Mouse (Mus musculus): ENCODE data around the gene Sim1. TPM values are rescaled to one million over a fixed set of nuclear protein-coding genes. Genes with fewer than 3 reads are reported as not detected.

Sim1 gene
- total and polyA plus RNA-seq, 3 experiments: 0.11 TPM; not detected in 2

DNA sequence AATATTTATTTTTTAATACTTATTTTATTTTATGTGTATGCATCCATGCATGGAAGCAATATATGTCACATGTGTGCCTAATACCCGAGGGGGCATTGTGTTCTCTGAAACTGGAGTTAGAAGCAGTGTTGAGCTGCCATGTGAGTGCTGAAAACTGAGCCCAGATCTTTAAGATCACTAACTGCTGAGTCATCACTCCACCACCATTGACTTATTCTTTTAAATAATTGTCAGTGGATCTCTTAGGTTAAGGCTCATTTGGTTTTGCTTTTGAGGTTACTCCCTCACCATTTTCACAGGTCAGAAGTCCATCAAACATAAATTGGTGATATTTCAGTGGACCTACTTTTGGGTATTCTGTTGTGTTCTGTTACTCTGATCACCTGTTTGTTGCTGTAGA lies 79.1 kb downstream of the Sim1 start:
- Histone ChIP-seq H3K36me3 (replicated peaks) (no peaks in the 10 kb centered on the region), H3K27me3 (ENCODE audit: insufficient read depth, low read length) (no peaks in the 10 kb centered on the region), H3K4me3 (ENCODE audit: low read depth, low read length) (no peak overlapping the region), H3K4me1 (ENCODE audit: insufficient read depth, low read depth, low read length) (no peaks in the 10 kb centered on the region), H3K9me3 (replicated peaks) (no peaks in the 10 kb centered on the region)
- no peak for TF ChIP-seq GATA2 (IDR thresholded peaks at IDR 0.05; ENCODE audit: borderline replicate concordance, low read depth, low read length)
- no peak for TF ChIP-seq GATA1 (IDR thresholded peaks at IDR 0.05; ENCODE audit: borderline replicate concordance, low read length)
- no peak for TF ChIP-seq POLR2AphosphoS5 (IDR thresholded peaks at IDR 0.05; ENCODE audit: insufficient replicate concordance, low read depth, low read length)
- no peak for TF ChIP-seq TAL1 (conservative IDR thresholded peaks at IDR 0.05; ENCODE audit: low read depth, low read length)
- no peak for TF ChIP-seq CTCF (IDR thresholded peaks at IDR 0.05; ENCODE audit: low read depth, low read length)
- DNase-seq (ENCODE audit: low spot score) (no peak), ATAC-seq (ENCODE audit: extremely low read depth, insufficient number of reproducible peaks, low FRiP score, poor library complexity, severe bottlenecking) (no peak)

DNA sequence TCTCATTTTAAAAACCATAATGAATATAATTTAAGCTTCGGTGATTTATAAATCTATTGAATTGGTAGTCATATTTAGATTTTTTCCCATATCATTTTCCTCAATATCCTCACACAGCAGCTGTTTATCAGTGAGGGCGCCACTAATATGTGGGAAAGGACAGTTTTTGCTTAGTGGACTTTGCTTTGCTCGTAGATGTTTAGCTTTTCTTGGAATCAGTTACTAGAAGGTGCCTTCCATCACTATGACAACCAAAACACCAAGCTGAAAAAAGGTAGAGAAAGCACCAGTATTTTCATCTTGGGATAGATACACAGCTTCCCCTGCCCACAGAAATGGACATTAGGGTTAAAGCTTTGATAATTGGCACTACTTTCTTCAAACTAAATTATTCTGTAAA lies 87.3 kb downstream of the Sim1 start:
- no peaks in the 10 kb centered on the region for H3K27me3 ChIP-seq (ENCODE audit: insufficient read depth, low read length)
- no peak for ATAC-seq (ENCODE audit: extremely low read depth, insufficient number of reproducible peaks, low FRiP score, poor library complexity, severe bottlenecking)
- no peaks in the 10 kb centered on the region for H3K9me3 ChIP-seq (replicated peaks)
- no peak for DNase-seq (ENCODE audit: low spot score)
- no peak overlapping the region for H3K4me3 ChIP-seq (ENCODE audit: low read depth, low read length)
- H3K36me3 ChIP-seq (replicated peaks): no peaks in the 10 kb centered on the region
- TF ChIP-seq GATA2 (IDR thresholded peaks at IDR 0.05; ENCODE audit: borderline replicate concordance, low read depth, low read length) (no peak), TAL1 (conservative IDR thresholded peaks at IDR 0.05; ENCODE audit: low read depth, low read length) (no peak), GATA1 (IDR thresholded peaks at IDR 0.05; ENCODE audit: borderline replicate concordance, low read length) (no peak), POLR2AphosphoS5 (IDR thresholded peaks at IDR 0.05; ENCODE audit: insufficient replicate concordance, low read depth, low read length) (no peak), CTCF (IDR thresholded peaks at IDR 0.05; ENCODE audit: low read depth, low read length) (no peak)
- H3K4me1 ChIP-seq (ENCODE audit: insufficient read depth, low read depth, low read length): no peaks in the 10 kb centered on the region

DNA sequence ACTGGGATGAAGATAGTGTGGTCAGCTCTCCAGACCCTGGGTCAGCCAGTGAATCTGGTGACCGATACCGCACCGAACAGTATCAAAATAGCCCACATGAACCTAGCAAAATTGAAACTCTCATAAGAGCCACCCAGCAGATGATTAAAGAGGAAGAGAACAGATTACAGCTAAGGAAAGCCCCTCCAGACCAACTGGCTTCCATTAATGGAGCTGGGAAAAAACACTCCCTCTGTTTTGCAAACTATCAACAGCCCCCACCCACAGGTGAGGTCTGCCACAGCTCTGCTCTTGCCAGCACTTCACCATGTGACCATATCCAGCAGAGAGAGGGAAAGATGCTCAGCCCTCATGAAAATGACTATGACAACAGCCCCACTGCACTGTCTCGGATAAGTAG lies 89.1 kb downstream of the Sim1 start:
- ATAC-seq (ENCODE audit: extremely low read depth, insufficient number of reproducible peaks, low FRiP score, poor library complexity, severe bottlenecking) (no peak), DNase-seq (ENCODE audit: low spot score) (no peak)
- Histone ChIP-seq H3K4me1 (ENCODE audit: insufficient read depth, low read depth, low read length) (no peaks in the 10 kb centered on the region), H3K9me3 (replicated peaks) (no peaks in the 10 kb centered on the region), H3K4me3 (ENCODE audit: low read depth, low read length) (no peak overlapping the region), H3K36me3 (replicated peaks) (no peaks in the 10 kb centered on the region), H3K27me3 (ENCODE audit: insufficient read depth, low read length) (no peaks in the 10 kb centered on the region)
- TF ChIP-seq GATA1 (IDR thresholded peaks at IDR 0.05; ENCODE audit: borderline replicate concordance, low read length): no peak
- TF ChIP-seq CTCF (IDR thresholded peaks at IDR 0.05; ENCODE audit: low read depth, low read length): no peak
- no peak for TF ChIP-seq GATA2 (IDR thresholded peaks at IDR 0.05; ENCODE audit: borderline replicate concordance, low read depth, low read length)
- no peak for TF ChIP-seq TAL1 (conservative IDR thresholded peaks at IDR 0.05; ENCODE audit: low read depth, low read length)

GRCm38 (mm10) chr10:51007798-51008197 lies 113.2 kb downstream of the Sim1 start:
- no peaks in the 10 kb centered on the region for H3K27me3 ChIP-seq (ENCODE audit: insufficient read depth, low read length)
- no peak overlapping the region for H3K4me3 ChIP-seq (ENCODE audit: low read depth, low read length)
- no peak for TF ChIP-seq TAL1 (conservative IDR thresholded peaks at IDR 0.05; ENCODE audit: low read depth, low read length)
- H3K36me3 ChIP-seq (replicated peaks): no peaks in the 10 kb centered on the region
- H3K9me3 ChIP-seq (replicated peaks): no peaks in the 10 kb centered on the region
- no peak for ATAC-seq (ENCODE audit: extremely low read depth, insufficient number of reproducible peaks, low FRiP score, poor library complexity, severe bottlenecking)
- H3K4me1 ChIP-seq (ENCODE audit: insufficient read depth, low read depth, low read length): no peaks in the 10 kb centered on the region
- DNase-seq (ENCODE audit: low spot score): no peak

DNA sequence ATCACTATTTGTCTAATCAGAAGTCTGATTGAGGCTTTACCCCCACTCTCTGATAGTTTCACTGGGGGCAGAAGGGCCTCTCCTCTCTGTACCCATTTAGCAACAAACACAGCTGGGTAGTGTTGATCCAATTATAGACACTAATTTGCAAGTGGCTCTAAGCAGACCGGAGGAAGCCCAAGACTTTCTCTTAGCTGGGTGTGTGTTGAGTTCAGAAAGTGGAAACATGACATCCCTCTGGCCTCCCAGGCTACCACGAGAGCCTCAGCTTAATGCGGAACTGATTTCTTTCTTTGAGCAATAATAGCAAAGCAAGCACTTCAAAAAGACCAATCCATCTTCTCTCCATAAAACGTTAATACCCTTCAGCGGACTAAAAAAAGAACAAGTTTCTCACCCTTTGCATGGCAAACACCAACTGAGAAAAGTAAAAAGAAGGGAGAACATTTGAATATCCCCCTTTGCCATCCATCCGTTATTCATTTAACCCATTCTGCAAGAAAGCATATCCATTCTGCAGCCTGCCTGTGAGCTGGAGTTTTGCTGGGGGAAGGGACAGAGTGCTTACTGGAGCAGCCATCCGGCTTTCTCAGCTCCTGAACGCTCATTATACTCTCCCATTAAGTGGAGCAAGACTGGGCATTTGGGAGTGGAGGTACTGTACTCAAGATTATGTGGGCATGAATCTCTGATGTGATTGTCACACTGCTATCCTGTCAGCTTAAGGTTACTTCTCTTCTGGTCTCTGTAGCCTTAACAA lies 117.0 kb downstream of the Sim1 start:
- H3K4me1 ChIP-seq (ENCODE audit: insufficient read depth, low read depth, low read length): no peaks in the 10 kb centered on the region

GRCm38 (mm10) chr10:51014901-51015300 lies 120.3 kb downstream of the Sim1 start:
- ATAC-seq (ENCODE audit: extremely low read depth, insufficient number of reproducible peaks, low FRiP score, poor library complexity, severe bottlenecking) (no peak), DNase-seq (ENCODE audit: low spot score) (no peak)
- no peaks in the 10 kb centered on the region for H3K27me3 ChIP-seq (ENCODE audit: insufficient read depth, low read length)
- H3K36me3 ChIP-seq (replicated peaks): no peaks in the 10 kb centered on the region
- H3K4me3 ChIP-seq (ENCODE audit: low read depth, low read length): no peak overlapping the region
- TF ChIP-seq GATA2 (IDR thresholded peaks at IDR 0.05; ENCODE audit: borderline replicate concordance, low read depth, low read length): no peak
- TF ChIP-seq TAL1 (conservative IDR thresholded peaks at IDR 0.05; ENCODE audit: low read depth, low read length): no peak
- no peak for TF ChIP-seq CTCF (IDR thresholded peaks at IDR 0.05; ENCODE audit: low read depth, low read length)
- TF ChIP-seq POLR2AphosphoS5 (IDR thresholded peaks at IDR 0.05; ENCODE audit: insufficient replicate concordance, low read depth, low read length): no peak
- no peak for TF ChIP-seq GATA1 (IDR thresholded peaks at IDR 0.05; ENCODE audit: borderline replicate concordance, low read length)
- H3K9me3 ChIP-seq (replicated peaks): no peaks in the 10 kb centered on the region
- no peaks in the 10 kb centered on the region for H3K4me1 ChIP-seq (ENCODE audit: insufficient read depth, low read depth, low read length)

More for the DNA sequence above, 117.0 kb downstream of the Sim1 start:
- ATAC-seq (ENCODE audit: extremely low read depth, insufficient number of reproducible peaks, low FRiP score, poor library complexity, severe bottlenecking): no peak
- Histone ChIP-seq H3K4me3 (ENCODE audit: low read depth, low read length) (no peak overlapping the region), H3K9me3 (replicated peaks) (no peaks in the 10 kb centered on the region), H3K27me3 (ENCODE audit: insufficient read depth, low read length) (no peaks in the 10 kb centered on the region), H3K36me3 (replicated peaks) (no peaks in the 10 kb centered on the region)
- DNase-seq (ENCODE audit: low spot score): no peak
- TF ChIP-seq TAL1 (conservative IDR thresholded peaks at IDR 0.05; ENCODE audit: low read depth, low read length) (no peak), GATA1 (IDR thresholded peaks at IDR 0.05; ENCODE audit: borderline replicate concordance, low read length) (no peak), CTCF (IDR thresholded peaks at IDR 0.05; ENCODE audit: low read depth, low read length) (no peak), POLR2AphosphoS5 (IDR thresholded peaks at IDR 0.05; ENCODE audit: insufficient replicate concordance, low read depth, low read length) (no peak), GATA2 (IDR thresholded peaks at IDR 0.05; ENCODE audit: borderline replicate concordance, low read depth, low read length) (no peak)
